Mouse (Mus musculus) liver, embryonic 12.5 days (tissue): ENCODE measurements at regions not wholly inside any gene's neighbourhood (a gene's known extent, or its start where the extent isn't known, plus 50 kb on each side); places are given as distances from the start of the nearest gene placed in this dataset.

Experiments
- ATAC-seq: fragments of 200-750 bp; cut with Nextera tagmentation; 2 replicates; pipeline ENCODE4 v1.8.0; 2017; ENCODE audit warnings: moderate number of reproducible peaks, mild to moderate bottlenecking, moderate library complexity
- H3K27ac ChIP-seq: fragments of 300-500 bp; sonication (generic); 2 replicates; pipeline ENCODE4 v1.5.1; 2016; ENCODE audit warnings: mild to moderate bottlenecking
- H3K27me3 ChIP-seq: fragments of 300-500 bp; sonication (generic); replicated peaks from 2 replicates; pipeline ENCODE4 v1.6.1; 2016; ENCODE audit warnings: mild to moderate bottlenecking, moderate library complexity
- H3K36me3 ChIP-seq: fragments of 300-500 bp; sonication (generic); 2 replicates; pipeline ENCODE4 v1.6.1; 2016; ENCODE audit warnings: mild to moderate bottlenecking, moderate library complexity
- H3K4me1 ChIP-seq: fragments of 300-500 bp; sonication (generic); 2 replicates; pipeline ENCODE4 v1.6.1; 2016
- H3K4me2 ChIP-seq: fragments of 300-500 bp; sonication (generic); 2 replicates; pipeline ENCODE4 v1.6.1; 2016; ENCODE audit warnings: mild to moderate bottlenecking, moderate library complexity
- H3K4me3 ChIP-seq: fragments of 300-500 bp; sonication (generic); 2 replicates; pipeline ENCODE4 v1.5.1; 2016; ENCODE audit warnings: mild to moderate bottlenecking, moderate library complexity
- H3K9ac ChIP-seq: fragments of 300-500 bp; sonication (generic); 2 replicates; pipeline ENCODE4 v1.6.1; 2016; ENCODE audit warnings: mild to moderate bottlenecking, moderate library complexity
- H3K9me3 ChIP-seq: fragments of 300-500 bp; sonication (generic); replicated peaks from 2 replicates; pipeline ENCODE4 v1.6.1; 2016; ENCODE audit warnings: mild to moderate bottlenecking, moderate library complexity
- WGBS: fragments of 180-500 bp; shearing (Covaris S2); methylation state at CpG from one replicate; pipeline ENCODE4 v1.1.7; 2016; ENCODE audit not compliant: insufficient replicate concordance; 5-methylcytosine and 5-hydroxymethylcytosine counted together

- ATAC-seq, result no peak
- 75% methylated on average over 8 of the region's 8 CpGs for WGBS
- H3K9me3 ChIP-seq, result 0 out of 2 replicates have a peak, but pooled peaks cover 3% of the 10 kb centered on the region
- no peaks in the 10 kb centered on the region for H3K4me1 ChIP-seq
- H3K27ac ChIP-seq, result no peak overlapping the region
- no peak overlapping the region for H3K9ac ChIP-seq
- H3K27me3 ChIP-seq, result no peaks in the 10 kb centered on the region
- no peak overlapping the region for H3K4me3 ChIP-seq
- H3K4me2 ChIP-seq, result no peak overlapping the region
- no peaks in the 10 kb centered on the region for H3K36me3 ChIP-seq
Observed at GRCm38 (mm10) chr8:109156016-109156415, 337.8 kb upstream of the Pmfbp1 start.

- H3K9ac ChIP-seq, result no peak overlapping the region
- no peak for ATAC-seq
- H3K4me3 ChIP-seq, result no peak overlapping the region
- H3K9me3 ChIP-seq, result no peaks in the 10 kb centered on the region
- 64% methylated on average over 4 of the region's 4 CpGs for WGBS
- H3K27me3 ChIP-seq, result no peaks in the 10 kb centered on the region
- H3K36me3 ChIP-seq, result no peaks in the 10 kb centered on the region
- no peak overlapping the region for H3K4me2 ChIP-seq
- H3K4me1 ChIP-seq, result no peaks in the 10 kb centered on the region
- H3K27ac ChIP-seq, result no peak overlapping the region
Observed at GRCm38 (mm10) chr8:109172701-109173100, 321.1 kb upstream of the Pmfbp1 start.

- ATAC-seq, result no peak
- H3K4me3 ChIP-seq, result no peak overlapping the region
- 36% methylated on average over 10 of the region's 10 CpGs for WGBS
Observed at GRCm38 (mm10) chr8:109185558-109186198, 308.1 kb upstream of the Pmfbp1 start.

GRCm38 (mm10) chr8:109187617-109188016 lies 306.2 kb upstream of the Pmfbp1 start:
- Histone ChIP-seq H3K4me1 (no peaks in the 10 kb centered on the region), H3K36me3 (no peaks in the 10 kb centered on the region), H3K27me3 (no peaks in the 10 kb centered on the region), H3K9me3 (no peaks in the 10 kb centered on the region), H3K4me3 (no peak overlapping the region), H3K27ac (no peak overlapping the region), H3K9ac (no peak overlapping the region), H3K4me2 (no peak overlapping the region)
- ATAC-seq, result no peak
- WGBS, result 70% methylated on average over 7 of the region's 7 CpGs

More at GRCm38 (mm10) chr8:109185558-109186198, 308.1 kb upstream of the Pmfbp1 start:
- no peak overlapping the region for H3K27ac ChIP-seq
- no peaks in the 10 kb centered on the region for H3K9me3 ChIP-seq
- peak overlapping the region; percentile 24; the same call in 1 of the 2 replicates for H3K4me2 ChIP-seq
- no peaks in the 10 kb centered on the region for H3K27me3 ChIP-seq
- H3K36me3 ChIP-seq, result no peaks in the 10 kb centered on the region
- H3K4me1 ChIP-seq, result no peaks in the 10 kb centered on the region
- no peak overlapping the region for H3K9ac ChIP-seq

- ATAC-seq, result no peak
- no peak overlapping the region for H3K9ac ChIP-seq
- H3K27ac ChIP-seq, result no peak overlapping the region
- no peaks in the 10 kb centered on the region for H3K36me3 ChIP-seq
- no peaks in the 10 kb centered on the region for H3K27me3 ChIP-seq
- no peak overlapping the region for H3K4me3 ChIP-seq
- H3K9me3 ChIP-seq, result no peaks in the 10 kb centered on the region
- H3K4me1 ChIP-seq, result no peaks in the 10 kb centered on the region
- 74% methylated on average over 8 of the region's 8 CpGs for WGBS
- H3K4me2 ChIP-seq, result no peak overlapping the region
Observed at GRCm38 (mm10) chr8:109214247-109214646, 279.6 kb upstream of the Pmfbp1 start.

- ATAC-seq, result no peak
- Histone ChIP-seq H3K27me3 (no peaks in the 10 kb centered on the region), H3K4me2 (no peak overlapping the region), H3K9me3 (no peaks in the 10 kb centered on the region), H3K4me3 (no peak overlapping the region), H3K36me3 (no peaks in the 10 kb centered on the region), H3K9ac (no peak overlapping the region), H3K27ac (no peak overlapping the region), H3K4me1 (no peaks in the 10 kb centered on the region)
- 82% methylated on average over 5 of the region's 5 CpGs for WGBS
Observed at GRCm38 (mm10) chr8:109216318-109216717, 277.5 kb upstream of the Pmfbp1 start.

GRCm38 (mm10) chr8:109217326-109217725 lies 276.5 kb upstream of the Pmfbp1 start:
- Histone ChIP-seq H3K4me3 (no peak overlapping the region), H3K9me3 (no peaks in the 10 kb centered on the region), H3K4me1 (no peaks in the 10 kb centered on the region), H3K36me3 (no peaks in the 10 kb centered on the region), H3K9ac (no peak overlapping the region), H3K27ac (no peak overlapping the region), H3K27me3 (no peaks in the 10 kb centered on the region), H3K4me2 (no peak overlapping the region)
- no peak for ATAC-seq
- 84% methylated on average over 19 of the region's 19 CpGs for WGBS

GRCm38 (mm10) chr8:109232281-109233234 lies 261.3 kb upstream of the Pmfbp1 start:
- Histone ChIP-seq H3K4me3 (no peak overlapping the region), H3K4me2 (no peak overlapping the region), H3K36me3 (no peaks in the 10 kb centered on the region), H3K9ac (no peak overlapping the region), H3K4me1 (no peaks in the 10 kb centered on the region), H3K9me3 (no peaks in the 10 kb centered on the region), H3K27me3 (no peaks in the 10 kb centered on the region), H3K27ac (no peak overlapping the region)
- ATAC-seq, result no peak
- WGBS, result 79% methylated on average over 32 of the region's 32 CpGs

- WGBS, result 61% methylated on average over 8 of the region's 8 CpGs
Observed at GRCm38 (mm10) chr8:109245526-109245925, 248.3 kb upstream of the Pmfbp1 start.

GRCm38 (mm10) chr8:109247875-109248274 lies 246.0 kb upstream of the Pmfbp1 start:
- 72% methylated on average over 6 of the region's 6 CpGs for WGBS
- H3K27me3 ChIP-seq, result no peaks in the 10 kb centered on the region
- no peak for ATAC-seq
- H3K4me3 ChIP-seq, result no peak overlapping the region
- no peaks in the 10 kb centered on the region for H3K9me3 ChIP-seq
- no peak overlapping the region for H3K4me2 ChIP-seq
- H3K36me3 ChIP-seq, result no peaks in the 10 kb centered on the region
- no peak overlapping the region for H3K9ac ChIP-seq
- no peak overlapping the region for H3K27ac ChIP-seq
- H3K4me1 ChIP-seq, result no peaks in the 10 kb centered on the region

More at GRCm38 (mm10) chr8:109245526-109245925, 248.3 kb upstream of the Pmfbp1 start:
- Histone ChIP-seq H3K4me2 (no peak overlapping the region), H3K27me3 (no peaks in the 10 kb centered on the region), H3K4me3 (no peak overlapping the region), H3K4me1 (no peaks in the 10 kb centered on the region), H3K9ac (no peak overlapping the region), H3K9me3 (no peaks in the 10 kb centered on the region), H3K36me3 (no peaks in the 10 kb centered on the region), H3K27ac (no peak overlapping the region)
- no peak for ATAC-seq

- Histone ChIP-seq H3K4me3 (no peak overlapping the region), H3K9me3 (no peaks in the 10 kb centered on the region), H3K4me1 (no peaks in the 10 kb centered on the region), H3K27ac (no peak overlapping the region), H3K9ac (no peak overlapping the region), H3K4me2 (no peak overlapping the region), H3K27me3 (no peaks in the 10 kb centered on the region), H3K36me3 (no peaks in the 10 kb centered on the region)
- ATAC-seq, result no peak
- WGBS, result 75% methylated on average over 6 of the region's 6 CpGs
Observed at GRCm38 (mm10) chr8:109248356-109248755, 245.5 kb upstream of the Pmfbp1 start.

- Histone ChIP-seq H3K27ac (no peak overlapping the region), H3K27me3 (no peaks in the 10 kb centered on the region), H3K9ac (no peak overlapping the region), H3K9me3 (no peaks in the 10 kb centered on the region), H3K36me3 (no peaks in the 10 kb centered on the region), H3K4me2 (no peak overlapping the region), H3K4me1 (no peaks in the 10 kb centered on the region), H3K4me3 (no peak overlapping the region)
- WGBS, result 75% methylated on average over 12 of the region's 12 CpGs
- no peak for ATAC-seq
Observed at GRCm38 (mm10) chr8:109249256-109249655, 244.6 kb upstream of the Pmfbp1 start.
